Mouse (Mus musculus): Measurements from ENCODE around the gene Loxl3.
A peak's percentile ranks its signal among the peaks of the same experiment; 100 is the strongest.

Loxl3 gene

DNA sequence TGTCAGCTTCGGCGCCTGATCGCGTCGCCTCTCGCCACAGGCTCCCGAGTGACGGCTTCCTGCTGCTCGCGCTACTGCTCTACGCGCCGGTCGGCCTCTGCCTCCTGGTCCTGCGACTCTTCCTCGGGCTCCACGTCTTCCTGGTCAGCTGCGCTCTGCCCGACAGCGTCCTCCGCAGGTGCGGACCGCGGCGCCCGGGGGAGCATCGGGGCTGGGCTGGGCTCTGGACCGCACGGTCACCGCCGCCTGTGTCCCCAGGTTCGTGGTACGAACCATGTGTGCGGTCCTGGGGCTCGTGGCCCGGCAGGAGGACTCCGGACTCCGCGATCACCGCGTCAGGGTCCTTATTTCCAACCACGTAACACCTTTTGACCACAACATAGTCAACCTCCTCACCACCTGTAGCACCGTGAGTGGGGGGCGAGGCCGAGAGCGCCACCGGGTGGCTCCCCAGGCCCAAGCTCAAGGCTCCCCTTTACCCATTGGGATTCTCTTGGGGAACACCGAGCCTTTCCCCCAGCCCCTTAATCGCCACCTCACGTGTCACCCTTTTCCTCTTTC, 21.0 kb downstream of the Loxl3 start, which contains the start of gene Htra2:
Htra2 (minus strand) TSS at position 403 of the 561 bp plus-strand sequence.
- no peak for DNase-seq

DNA sequence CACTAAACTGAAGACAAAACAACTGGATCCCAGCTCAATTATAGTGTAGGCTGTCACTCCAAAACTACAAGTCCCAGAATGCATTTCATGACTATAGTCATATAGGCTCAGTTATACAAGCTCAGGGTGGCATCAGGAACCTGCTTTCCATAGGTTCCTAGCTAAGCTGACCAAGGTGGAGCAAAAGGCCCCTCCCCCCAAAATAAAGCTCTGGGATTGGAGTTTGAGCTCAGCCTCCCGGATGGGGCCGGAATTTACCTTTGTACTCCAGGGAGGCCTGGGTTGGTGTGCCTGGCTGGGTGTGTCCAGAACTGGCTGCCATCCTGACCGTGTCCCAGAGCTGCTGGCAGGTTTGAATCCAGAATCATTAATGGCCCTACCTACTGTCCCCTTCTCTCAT, 23.8 kb downstream of the Loxl3 start, which contains the start of gene Dqx1:
Dqx1 (plus strand) TSS at position 55 of the 400 bp plus-strand sequence.
- peak; percentile 36 for DNase-seq

DNA sequence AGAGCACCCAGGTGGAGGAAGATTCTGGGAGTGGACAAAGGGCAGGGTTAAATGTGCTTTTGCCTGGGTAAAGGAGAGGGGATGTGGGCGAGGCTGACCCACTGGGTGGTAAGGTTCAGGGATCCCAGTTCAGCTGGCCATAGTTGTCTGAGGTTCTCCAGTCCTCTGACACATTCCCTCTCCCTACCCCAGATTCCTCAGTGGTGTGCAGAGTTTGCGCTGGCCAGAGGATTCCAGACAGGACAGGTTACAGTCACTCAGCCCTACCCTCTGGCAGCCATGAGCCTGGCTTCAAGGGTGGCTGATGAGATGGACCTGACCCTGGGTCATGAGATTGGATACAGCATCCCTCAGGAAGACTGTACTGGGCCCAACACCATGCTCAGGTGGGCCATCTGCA, 24.8 kb downstream of the Loxl3 start:
- DNase-seq: no peak

DNA sequence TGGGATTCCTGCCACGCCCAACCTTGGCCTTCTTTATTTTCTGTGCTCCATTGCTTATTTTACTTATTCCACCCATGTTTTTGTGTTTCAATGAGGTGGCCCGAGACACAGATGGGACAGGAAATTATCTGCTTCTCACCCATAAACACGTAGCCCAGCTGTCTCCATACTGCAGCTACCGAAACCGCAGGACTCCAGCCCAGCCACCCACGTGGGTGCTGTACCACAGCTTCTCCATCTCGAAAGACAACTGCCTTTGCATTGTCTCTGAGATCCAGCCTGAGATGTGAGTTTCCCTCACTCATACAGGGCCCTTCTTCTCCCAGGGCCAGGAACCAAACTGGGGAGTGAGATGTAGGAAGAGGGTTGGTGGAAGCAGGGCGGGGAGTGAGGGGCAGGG, 32.0 kb downstream of the Loxl3 start:
- no peak for DNase-seq

DNA sequence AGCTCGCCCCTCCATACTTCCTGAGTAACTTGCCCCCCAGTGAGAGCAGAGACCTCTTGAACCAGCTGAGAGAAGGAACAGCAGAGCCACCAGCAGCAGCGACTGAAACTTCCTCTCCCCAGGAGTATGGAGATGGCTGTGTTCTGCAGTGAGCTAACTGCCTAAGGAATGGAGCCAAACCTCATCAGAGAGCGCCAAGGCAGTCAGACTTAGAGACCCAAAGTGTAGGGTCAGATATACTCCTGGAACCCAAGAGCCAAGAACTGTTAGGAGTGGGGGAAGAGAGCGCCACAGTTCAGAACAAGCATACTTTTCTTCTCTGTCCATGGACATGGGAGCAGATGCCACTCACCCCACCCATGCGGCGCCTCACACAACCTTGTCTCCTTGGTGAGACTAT, 32.5 kb downstream of the Loxl3 start:
- no peak for DNase-seq

DNA sequence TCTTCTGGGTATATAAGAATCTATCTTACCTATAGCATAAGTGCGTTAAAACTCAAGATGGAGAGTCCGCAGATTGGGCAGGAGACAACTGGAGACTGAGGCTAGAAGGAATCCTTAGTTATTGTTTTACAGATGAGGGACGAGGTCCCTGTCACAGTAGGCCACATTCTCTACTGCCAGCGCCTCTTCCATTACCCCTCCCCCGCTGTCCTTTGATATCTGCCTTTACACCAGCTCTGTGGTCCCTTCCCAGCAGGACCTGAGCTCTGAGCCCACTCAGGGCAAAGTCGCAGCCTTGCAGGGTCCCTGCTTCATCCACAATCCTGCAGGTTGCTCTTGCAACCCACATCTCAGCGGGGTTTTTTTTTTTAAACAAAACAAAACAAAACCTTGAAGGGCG, 34.2 kb downstream of the Loxl3 start:
- DNase-seq: no peak

DNA sequence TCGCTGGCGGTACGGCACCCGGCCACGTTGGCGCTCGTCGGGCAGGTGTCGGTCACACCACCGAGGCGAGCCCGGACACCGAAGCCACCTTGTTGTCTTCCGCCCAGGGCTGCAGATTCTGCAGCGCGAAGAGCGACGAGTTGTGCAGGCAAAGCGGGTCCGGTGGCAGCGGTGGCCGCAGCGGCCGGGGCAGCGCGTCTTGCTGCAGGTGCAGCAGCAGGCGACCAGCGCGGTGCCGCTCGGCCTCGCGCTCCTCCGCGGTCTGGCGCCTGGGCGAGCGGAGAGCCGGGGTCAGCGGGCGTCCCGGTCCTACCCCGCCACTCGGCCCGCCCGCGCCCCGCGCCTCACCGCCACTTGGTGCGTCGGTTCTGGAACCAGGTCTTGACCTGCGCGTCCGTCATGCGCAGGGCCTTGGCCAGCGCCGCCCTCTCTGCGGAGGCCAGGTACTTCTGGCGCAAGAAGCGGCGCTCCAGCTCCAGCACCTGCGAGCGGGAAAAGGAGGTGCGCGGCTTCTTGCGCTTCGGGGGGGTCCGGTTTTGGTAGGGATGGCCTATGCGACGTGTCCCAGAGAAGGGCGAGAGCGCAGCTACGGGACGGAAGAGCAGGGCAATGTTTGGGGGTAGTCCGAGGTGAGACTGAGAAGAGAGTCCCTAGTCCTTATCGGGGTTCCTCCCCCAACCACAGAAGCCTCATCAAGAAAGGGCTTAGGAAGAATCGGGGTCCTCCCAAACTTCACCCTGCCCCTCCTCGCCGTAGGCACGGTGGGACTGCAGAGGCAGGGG, 34.9 kb downstream of the Loxl3 start:
- no peak for DNase-seq

DNA sequence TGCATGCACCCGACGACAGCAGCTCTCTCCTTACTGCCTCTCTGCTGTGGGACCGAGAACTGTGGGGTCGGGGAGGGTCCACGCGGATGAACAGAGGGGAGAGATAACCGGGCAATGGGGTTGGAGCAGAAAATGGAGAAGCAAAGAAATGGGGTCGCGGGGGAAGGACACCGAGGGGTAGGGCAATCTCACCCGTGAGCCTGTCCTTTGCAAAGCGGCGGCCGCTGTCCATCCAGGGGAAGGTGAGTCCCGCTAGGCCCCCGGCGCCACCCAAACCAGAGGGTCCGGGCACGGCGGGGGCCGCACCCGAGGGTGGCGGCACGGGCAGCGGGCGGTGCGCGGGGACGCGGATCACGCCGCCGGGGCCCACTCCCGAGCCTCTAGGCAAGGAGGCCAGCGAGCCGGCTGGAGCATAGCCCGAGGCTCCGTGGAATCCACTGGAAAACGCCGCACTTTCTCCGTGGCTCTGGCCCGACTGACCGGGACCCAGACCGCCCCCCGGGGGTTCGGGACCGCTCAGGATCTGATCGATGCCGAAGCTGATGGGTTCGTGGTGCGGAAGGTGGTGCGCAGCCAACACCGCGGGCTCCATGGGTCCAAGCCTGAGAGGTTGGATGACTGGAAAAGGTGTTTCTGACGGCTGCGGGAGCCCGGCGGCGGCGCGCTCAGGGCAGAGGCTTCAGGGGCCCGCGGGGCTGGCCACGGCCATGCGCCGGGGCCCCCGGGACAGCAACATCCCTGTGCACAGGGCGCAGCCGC, 35.7 kb downstream of the Loxl3 start:
- no peak for DNase-seq

DNA sequence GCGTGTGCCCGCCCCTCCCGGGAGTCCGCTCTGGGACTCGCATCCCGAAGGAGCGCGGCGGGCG, 36.1 kb downstream of the Loxl3 start, which contains the start of gene Tlx2:
Tlx2 (minus strand) TSS at position 47 of the 64 bp plus-strand sequence.
- DNase-seq: no peak

DNA sequence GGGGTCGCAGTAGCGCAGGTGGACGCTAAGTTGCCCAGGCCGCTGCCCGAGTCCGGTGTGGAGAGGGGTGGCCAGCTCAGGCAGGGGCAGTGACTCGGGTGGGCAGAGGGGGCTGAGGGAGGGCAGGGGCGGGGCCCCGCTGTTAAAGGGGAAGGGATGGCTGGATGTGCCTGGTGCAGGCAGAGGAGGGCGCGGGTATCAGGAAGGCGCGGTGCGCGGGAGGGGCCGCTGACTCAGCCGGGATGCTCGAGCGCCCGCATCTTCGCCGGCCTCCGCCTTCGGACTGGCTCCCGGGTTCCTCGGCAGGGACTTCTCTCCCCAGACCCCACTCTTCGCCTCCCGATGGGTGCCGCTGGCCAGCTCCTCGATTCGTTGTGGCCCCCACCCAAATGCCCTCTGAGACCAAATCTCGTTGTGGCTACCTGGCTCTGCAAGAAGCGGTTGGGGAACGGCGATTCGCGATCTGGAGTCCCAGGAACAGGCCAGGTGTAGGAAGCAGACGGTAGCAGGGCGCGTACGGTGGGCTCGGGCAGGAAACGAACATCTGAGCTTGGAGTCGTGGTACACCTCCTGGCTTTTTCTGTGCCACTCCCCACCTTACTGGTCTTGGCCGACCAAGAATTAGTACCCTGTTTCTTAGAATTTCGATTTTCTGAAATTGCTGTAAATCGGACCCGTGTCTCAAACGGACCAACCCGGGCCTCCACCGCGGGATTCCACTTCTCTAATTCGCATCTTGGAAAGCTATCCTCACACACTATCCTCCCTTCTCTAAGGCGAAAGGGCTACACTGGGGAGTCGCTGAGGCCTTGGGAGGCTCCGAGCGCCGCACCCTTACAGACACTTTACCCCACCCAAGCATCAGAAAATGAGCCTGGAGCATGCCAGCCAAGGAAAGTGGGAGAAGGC, 36.6 kb downstream of the Loxl3 start:
- peak; percentile 48 for DNase-seq

DNA sequence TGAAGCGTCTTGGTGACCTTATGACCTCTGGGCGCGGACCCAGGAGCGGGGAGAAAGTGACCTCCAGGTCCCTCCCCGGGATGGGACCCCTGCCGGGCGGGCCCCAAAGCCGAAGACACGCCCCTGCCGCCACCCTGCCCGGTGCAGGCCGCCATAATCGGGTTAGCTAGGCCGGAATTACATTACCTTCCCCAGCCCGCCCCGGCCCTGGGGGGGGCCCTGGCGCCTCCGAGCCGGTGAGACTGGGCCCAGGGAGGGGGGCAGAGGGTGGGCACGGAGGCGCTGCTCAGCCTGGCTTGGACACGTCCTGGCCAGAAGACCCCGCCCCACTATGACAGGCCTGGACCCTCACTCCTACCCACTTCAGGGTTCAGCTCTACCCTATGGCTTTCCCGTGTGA, 37.2 kb downstream of the Loxl3 start:
- DNase-seq: no peak

DNA sequence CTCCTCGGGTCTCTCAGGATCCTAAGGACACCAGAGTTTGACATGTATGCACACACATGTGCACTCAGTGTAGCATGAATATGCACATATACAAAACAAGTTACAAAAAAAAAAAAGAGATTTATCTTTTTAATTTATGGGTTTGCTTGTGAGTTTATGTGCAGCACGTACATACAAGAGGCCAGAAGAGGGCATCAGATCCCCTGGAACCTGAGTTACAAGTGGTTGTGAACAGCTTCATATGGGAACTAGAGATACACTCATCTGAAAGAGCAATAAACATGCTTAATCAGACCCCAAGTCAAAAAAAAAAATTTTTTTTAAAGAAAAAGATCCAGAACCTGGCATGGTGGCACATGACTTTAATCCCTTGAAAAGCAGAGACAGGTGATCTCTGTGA, 41.0 kb downstream of the Loxl3 start:
- DNase-seq: no peak

DNA sequence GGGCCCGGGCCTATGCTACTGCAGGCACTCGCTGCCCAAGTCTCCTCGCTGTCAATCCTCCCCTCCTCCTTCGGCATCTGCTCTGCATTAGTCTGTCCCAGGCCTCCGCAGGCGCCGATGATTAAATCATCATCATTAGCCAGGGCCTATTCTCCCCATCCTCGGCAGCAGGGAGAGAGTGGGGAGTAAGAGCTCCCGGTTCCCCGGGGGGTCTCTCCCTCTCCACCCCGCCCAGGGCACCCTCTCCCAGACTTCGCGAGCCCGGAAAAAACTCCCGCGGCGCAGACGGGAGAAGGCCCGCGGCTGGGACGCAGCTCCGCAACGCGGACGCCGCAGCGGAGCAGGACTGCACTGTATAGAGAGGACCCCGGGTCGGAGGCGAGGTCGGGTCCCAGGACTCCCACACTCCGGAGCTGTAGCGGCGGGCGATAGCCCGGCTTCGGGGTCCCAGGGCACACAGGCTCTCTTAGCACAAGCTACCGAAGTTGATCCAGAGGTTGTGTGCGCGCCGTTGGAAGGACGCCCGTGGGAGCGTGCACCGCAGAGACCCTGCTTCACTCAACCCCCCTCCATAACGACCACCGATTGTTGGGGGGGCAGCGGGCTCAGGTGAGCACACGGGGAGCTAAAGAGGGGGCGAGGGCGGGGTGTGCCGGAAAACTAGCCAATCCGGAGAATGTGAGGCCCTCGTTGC, 43.8 kb downstream of the Loxl3 start, which contains the start of gene Pcgf1:
Pcgf1 (plus strand) TSS at position 240 of the 694 bp plus-strand sequence.
- no peak for DNase-seq

DNA sequence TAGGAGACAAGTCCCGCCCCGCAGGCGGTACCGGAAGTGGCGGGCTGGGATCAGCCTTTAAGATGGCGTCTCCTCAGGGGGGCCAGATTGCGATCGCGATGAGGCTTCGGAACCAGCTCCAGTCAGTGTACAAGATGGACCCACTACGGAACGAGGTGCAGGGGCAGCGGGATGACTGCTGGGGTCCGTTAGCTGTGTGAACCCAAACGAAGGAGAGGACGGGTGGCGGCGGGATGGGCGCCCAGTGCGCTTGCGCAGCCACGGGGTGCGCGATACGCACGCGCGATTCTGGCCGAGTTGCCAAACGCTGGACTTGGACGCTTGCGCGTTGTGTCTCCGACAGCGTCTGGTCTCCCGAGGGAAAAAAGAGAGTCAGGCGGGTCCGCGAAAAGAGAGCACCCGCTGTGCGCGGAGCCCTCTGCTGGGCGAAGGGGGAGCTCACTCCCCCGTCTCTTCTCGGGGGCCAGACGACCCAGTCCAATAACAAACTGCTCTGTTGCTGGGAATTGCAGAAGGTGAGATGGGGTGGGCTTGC, 44.4 kb downstream of the Loxl3 start:
- peak; percentile 98 for DNase-seq

DNA sequence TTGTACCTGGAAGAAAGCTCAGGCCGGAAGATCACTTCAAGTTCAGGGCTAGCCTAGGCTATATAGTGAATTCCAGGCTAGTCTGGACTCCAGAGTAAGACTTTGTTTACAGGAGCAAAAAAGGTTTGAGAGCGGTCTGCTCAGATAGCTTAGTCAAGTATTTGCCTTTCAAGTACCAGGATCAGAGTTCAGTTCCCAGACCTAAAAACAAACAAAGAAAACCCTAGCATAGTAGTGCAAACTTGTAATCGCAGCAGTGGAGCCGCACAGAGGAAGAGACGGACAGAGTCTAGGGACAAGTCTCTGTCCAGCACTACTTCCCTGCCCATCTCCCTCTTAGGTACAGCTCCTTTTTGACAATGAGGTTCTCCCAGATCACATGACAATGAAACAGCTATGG, 46.2 kb downstream of the Loxl3 start:
- no peak for DNase-seq

DNA sequence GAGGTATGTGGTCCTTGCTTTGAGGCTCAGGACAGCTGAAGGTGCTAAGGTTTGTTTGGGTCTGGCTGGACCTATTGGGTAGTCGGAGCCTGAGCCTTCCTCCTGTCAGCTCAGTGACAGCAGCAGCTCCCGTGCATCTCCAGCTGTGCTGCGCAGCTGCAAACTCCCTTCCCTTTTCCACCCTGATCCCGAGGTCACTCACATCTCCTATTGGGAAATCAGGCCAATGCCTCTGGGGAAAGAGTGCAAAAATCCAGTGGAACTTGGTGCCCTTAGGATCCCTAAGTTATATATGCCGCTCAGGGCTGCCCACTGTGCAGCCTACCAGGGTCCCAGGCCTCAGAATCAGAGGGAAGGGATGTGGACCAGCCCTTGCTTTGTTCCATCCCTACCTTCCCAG, 49.5 kb downstream of the Loxl3 start:
- no peak for DNase-seq

DNA sequence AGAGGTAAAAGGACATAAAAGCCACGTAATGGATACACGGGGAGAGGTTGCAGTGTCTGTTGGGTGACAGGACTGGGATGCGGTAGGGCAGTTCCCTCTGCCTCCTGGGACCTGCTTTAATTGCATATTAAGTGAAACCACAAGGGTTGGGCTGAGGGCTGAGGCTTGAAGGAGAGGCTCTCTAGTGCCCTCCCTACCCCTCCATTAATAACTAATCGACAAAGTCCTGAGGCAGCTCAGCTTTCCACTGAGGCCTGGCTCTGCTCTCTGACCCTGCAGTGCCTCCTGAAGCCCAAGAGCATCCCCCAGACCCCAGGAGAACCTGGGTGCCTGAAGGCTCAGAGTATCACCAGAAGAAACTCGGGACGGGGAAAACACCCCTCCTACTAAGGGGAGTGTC, 50.5 kb downstream of the Loxl3 start:
- no peak for DNase-seq

DNA sequence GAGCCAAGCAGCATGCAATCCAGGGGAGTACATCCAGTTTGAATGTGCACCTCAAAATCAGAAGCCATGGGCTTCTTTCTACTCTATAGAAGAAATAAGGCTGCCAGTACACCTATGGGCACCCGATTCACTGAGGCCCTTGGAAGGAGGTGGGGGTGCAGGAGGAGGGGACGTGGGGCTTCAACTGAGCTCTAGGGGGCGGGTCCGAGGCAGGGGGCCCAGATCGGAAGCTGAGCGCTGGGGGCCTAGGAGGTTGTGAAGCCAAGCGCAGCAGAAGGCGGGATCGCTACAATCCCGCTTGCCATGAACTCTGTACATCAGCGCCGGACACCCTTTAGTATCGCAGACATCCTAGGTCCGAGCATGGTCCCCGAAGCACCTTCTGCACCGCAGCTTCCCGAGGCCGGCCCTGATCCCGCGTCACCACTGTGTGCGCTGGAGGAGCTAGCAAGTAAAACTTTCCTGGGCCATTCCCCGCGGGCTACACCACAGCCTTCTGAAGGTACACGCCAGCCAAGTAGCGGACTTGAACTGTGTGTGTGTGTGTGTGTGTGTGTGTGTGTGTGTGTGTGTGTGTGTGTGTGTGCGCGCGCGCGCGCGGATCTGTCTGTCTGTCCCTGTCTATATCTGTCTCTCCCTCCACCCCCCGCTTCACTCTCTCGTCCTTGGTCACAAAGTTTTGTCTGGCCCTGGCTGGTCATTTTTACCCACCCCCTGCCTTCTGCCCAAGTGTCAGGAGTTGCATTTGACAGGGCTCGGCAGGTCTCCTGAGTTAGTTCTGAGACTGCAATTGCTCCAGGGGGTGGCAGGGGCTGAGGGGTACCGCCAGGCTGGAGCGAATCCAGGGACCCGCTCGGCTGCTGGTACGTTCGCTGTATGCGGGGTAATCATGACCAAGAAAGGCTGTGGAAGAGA, 52.4 kb downstream of the Loxl3 start, which contains the start of gene Lbx2:
Lbx2 (plus strand) TSS at position 247 of the 915 bp plus-strand sequence.
- DNase-seq: no peak

DNA sequence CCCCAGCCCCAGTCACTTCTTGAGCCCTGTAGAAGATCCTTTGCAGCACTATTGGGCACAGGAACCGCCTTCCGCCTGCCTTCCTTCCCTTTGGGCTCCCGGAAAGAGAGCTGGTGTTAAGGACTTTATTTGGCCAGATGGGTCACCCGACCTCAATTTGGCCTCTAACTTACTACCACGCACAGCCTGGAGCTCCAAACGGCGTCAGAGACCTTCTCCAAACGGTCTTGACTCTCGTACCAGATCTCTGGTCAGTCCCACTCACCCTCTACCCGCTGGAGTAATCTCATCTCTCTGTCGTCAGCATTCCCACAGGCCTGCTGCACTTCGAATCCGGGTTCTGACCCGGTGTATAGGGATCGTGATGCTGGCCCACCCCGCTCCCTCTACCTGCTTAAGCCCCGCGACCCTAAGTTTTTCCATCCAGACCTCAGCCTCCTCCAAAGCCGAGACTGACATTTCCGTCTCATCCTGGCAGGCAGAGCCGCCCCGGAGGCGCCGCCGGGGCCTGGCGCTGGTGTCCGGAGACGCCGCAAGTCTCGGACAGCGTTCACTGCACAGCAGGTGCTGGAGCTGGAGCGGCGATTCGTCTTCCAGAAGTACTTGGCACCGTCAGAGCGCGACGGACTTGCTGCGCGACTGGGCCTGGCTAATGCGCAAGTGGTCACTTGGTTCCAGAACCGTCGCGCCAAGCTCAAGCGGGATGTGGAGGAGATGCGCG, 53.4 kb downstream of the Loxl3 start:
- no peak for DNase-seq

DNA sequence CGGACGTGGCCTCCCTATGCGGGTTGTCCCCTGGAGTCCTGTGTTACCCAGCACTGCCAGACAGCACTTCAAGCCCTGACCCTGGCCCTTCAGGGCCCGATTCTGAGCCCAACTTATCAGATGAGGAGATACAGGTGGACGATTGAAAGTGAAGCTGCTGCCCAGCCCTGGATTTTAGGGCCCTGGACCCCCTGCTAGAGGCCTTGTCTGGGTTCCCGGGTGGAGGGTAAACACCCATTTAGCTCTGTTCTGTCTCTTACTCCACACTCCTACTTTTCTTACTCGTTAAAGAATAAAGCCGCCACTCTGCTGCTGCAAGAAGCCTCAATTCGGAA, 53.9 kb downstream of the Loxl3 start:
- no peak for DNase-seq
